Mouse (Mus musculus) layer of hippocampus, postnatal 25 days (tissue): ENCODE data around the gene Lefty2. TPM values are rescaled to one million over a fixed set of nuclear protein-coding genes. Genes with fewer than 3 reads are reported as not detected.
A peak's percentile ranks its signal among the peaks of the same experiment; 100 is the strongest.
"Not testable (repeated sequence)": the region's sequence is repeated elsewhere in the genome, so short reads cannot be mapped to it uniquely, and the experiment has no call there.

Source experiments
- DNase-seq, 2 experiments: peaks; one replicate each; pipeline ENCODE4 v3.0.0; 2022; ENCODE audit warnings: mixed read lengths in 2 of 2, low spot score in 1 of 2; ENCODE audit errors: extremely low spot score in 1 of 2
- total RNA-seq, 2 experiments: library from RNA; stranded (reverse); gene quantifications; 2 replicates each; pipeline ENCODE4 v1.2.3; 2021

The Lefty2 gene
- total RNA-seq, 2 experiments from 2014 or later, result 3.0 to 4.2 TPM

GRCm38 (mm10) chr1:180931106-180931505 is 38.2 kb downstream of the Lefty2 start:
- DNase-seq, result no peak

GRCm38 (mm10) chr1:180933659-180934058 is 40.8 kb downstream of the Lefty2 start:
- no peak for DNase-seq

GRCm38 (mm10) chr1:180934467-180935419 is 41.8 kb downstream of the Lefty2 start, which contains the start of gene Lefty1:
TSS of gene Lefty1 (plus strand) at chr1:180935022.
- DNase-seq, result no peak

GRCm38 (mm10) chr1:180936610-180937398 is 43.9 kb downstream of the Lefty2 start:
- DNase-seq, result not testable (repeated sequence)

- not testable (repeated sequence) for DNase-seq
Measured at GRCm38 (mm10) chr1:180937631-180938030, 44.7 kb downstream of the Lefty2 start.

GRCm38 (mm10) chr1:180938781-180939180 is 45.9 kb downstream of the Lefty2 start:
- not testable (repeated sequence) for DNase-seq

- no peak for DNase-seq
Measured at GRCm38 (mm10) chr1:180940776-180941460, 48.0 kb downstream of the Lefty2 start.

- no peak for DNase-seq
Measured at GRCm38 (mm10) chr1:180941726-180942125, 48.8 kb downstream of the Lefty2 start.

- peak; percentile 22 to 26 for DNase-seq
Measured at GRCm38 (mm10) chr1:180942166-180943031, 49.5 kb downstream of the Lefty2 start, which contains the start of gene Tmem63a. TSS of gene Tmem63a (plus strand) at chr1:180942344.

GRCm38 (mm10) chr1:180943032-180943644 is 50.2 kb downstream of the Lefty2 start:
- no peak for DNase-seq

GRCm38 (mm10) chr1:180943896-180944295 is 51.0 kb downstream of the Lefty2 start:
- no peak for DNase-seq

- no peak for DNase-seq
Measured at GRCm38 (mm10) chr1:180944553-180944952, 51.6 kb downstream of the Lefty2 start.

- no peak for DNase-seq
Measured at GRCm38 (mm10) chr1:180945001-180945980, 52.4 kb downstream of the Lefty2 start.

GRCm38 (mm10) chr1:180946448-180946847 is 53.5 kb downstream of the Lefty2 start:
- DNase-seq, result no peak
